Mouse (Mus musculus) neural tube, embryonic 14.5 days (tissue): ENCODE results near the gene Bcl10. TPM values are rescaled to one million over a fixed set of nuclear protein-coding genes. Genes with fewer than 3 reads are reported as not detected.
"Not testable (repeated sequence)": the region's sequence is repeated elsewhere in the genome, so short reads cannot be mapped to it uniquely, and the experiment has no call there.

Source experiments
- ATAC-seq: fragments of 200-750 bp; cut with Nextera tagmentation; 2 replicates; pipeline ENCODE4 v1.8.0; 2017; ENCODE audit warnings: low read depth, mild to moderate bottlenecking, moderate TSS enrichment, moderate library complexity
- H3K27ac ChIP-seq: fragments of 300-500 bp; sonication (generic); 2 replicates; pipeline ENCODE4 v1.5.1; 2014; ENCODE audit warnings: low read depth, mild to moderate bottlenecking, control low read depth, low read length, moderate library complexity, mixed read lengths
- H3K27me3 ChIP-seq: fragments of 300-500 bp; sonication (generic); 2 replicates; pipeline ENCODE4 v1.6.1; 2014; ENCODE audit warnings: low read length; ENCODE audit not compliant: control insufficient read depth, insufficient read depth
- H3K36me3 ChIP-seq: fragments of 300-500 bp; sonication (generic); 2 replicates; pipeline ENCODE4 v1.6.1; 2014; ENCODE audit warnings: low read length, mixed read lengths; ENCODE audit not compliant: control insufficient read depth, insufficient read depth
- H3K4me1 ChIP-seq: fragments of 300-500 bp; sonication (generic); 2 replicates; pipeline ENCODE4 v1.6.1; 2014; ENCODE audit warnings: low read length; ENCODE audit not compliant: control insufficient read depth, insufficient read depth
- H3K4me2 ChIP-seq: fragments of 300-500 bp; sonication (generic); 2 replicates; pipeline ENCODE4 v1.6.1; 2014; ENCODE audit warnings: mild to moderate bottlenecking, low read depth, low read length, control low read depth
- H3K4me3 ChIP-seq: fragments of 300-500 bp; sonication (generic); 2 replicates; pipeline ENCODE4 v1.5.1; 2014; ENCODE audit warnings: low read depth, low read length, control low read depth, mixed read lengths
- H3K9ac ChIP-seq: fragments of 300-500 bp; sonication (generic); replicated peaks from 2 replicates; pipeline ENCODE4 v1.6.1; 2014; ENCODE audit warnings: low read depth, mild to moderate bottlenecking, control low read depth, low read length, mixed read lengths
- H3K9me3 ChIP-seq: fragments of 300-500 bp; sonication (generic); 2 replicates; pipeline ENCODE4 v1.6.1; 2016; ENCODE audit warnings: low read length; ENCODE audit not compliant: control insufficient read depth
- WGBS: fragments of 180-500 bp; shearing (Covaris S2); extraction: QIAGEN DNeasy Blood & Tissue Kit; methylation state at CpG from one replicate; pipeline ENCODE4 v1.1.7; 2014; 5-methylcytosine and 5-hydroxymethylcytosine counted together
- polyA plus RNA-seq: library from polyadenylated mRNA; unstranded; fragments of >200 nt; fragmentation: Nextera tagmentation; extraction: Ambion mirVana; gene quantifications from 2 replicates; pipeline ENCODE4 v1.2.1, GENCODE M21; 2014

The Bcl10 gene
- polyA plus RNA-seq, 1 experiment from 2014 or later: 34.5 TPM

GRCm38 (mm10) chr3:145904850-145905776 lies 17.5 kb upstream of the Bcl10 start:
- Histone ChIP-seq H3K4me2 (peak overlapping the region; percentile 24; the same call in 1 of the 2 replicates), H3K9ac (no peak overlapping the region), H3K4me1 (no peaks in the 10 kb centered on the region), H3K4me3 (no peak overlapping the region), H3K27ac (no peak overlapping the region), H3K27me3 (no peaks in the 10 kb centered on the region), H3K9me3 (no peaks in the 10 kb centered on the region), H3K36me3 (no peaks in the 10 kb centered on the region)
- 50% methylated on average over 22 of the region's 22 CpGs for WGBS
- ATAC-seq: peak; percentile 65

GRCm38 (mm10) chr3:145906582-145906981 lies 16.0 kb upstream of the Bcl10 start:
- H3K27ac ChIP-seq: no peak overlapping the region
- H3K36me3 ChIP-seq: no peaks in the 10 kb centered on the region
- no peaks in the 10 kb centered on the region for H3K9me3 ChIP-seq
- no peak overlapping the region for H3K4me3 ChIP-seq
- H3K4me2 ChIP-seq: no peak overlapping the region
- H3K4me1 ChIP-seq: no peaks in the 10 kb centered on the region
- H3K27me3 ChIP-seq: no peaks in the 10 kb centered on the region
- no peak overlapping the region for H3K9ac ChIP-seq
- ATAC-seq: no peak
- WGBS: 92% methylated on average over 9 of the region's 9 CpGs

DNA sequence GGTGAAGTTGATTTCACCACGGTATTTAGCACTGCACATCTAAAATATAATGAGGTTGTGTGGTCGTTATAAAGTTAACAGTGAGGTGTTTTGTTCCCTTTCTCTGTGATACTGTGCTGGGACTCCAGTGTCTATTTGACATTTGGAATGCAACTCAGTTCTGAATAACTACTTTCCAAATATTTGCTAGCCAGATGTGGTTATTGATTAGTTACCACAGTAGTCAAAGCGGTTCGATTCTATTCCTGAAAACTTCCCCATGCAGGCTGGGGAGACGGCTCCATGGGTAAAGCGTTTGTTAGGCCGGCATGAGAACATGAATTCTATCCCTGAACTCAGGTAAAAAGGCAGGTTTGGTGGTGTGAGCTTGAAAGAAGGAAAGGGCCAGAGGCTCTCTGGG lies 10.1 kb upstream of the Bcl10 start:
- H3K9ac ChIP-seq: no peak overlapping the region
- H3K4me2 ChIP-seq: no peak overlapping the region
- no peak for ATAC-seq
- no peaks in the 10 kb centered on the region for H3K9me3 ChIP-seq
- 92% methylated on average over 7 of the region's 7 CpGs for WGBS
- no peaks in the 10 kb centered on the region for H3K4me1 ChIP-seq
- H3K27ac ChIP-seq: no peak overlapping the region
- H3K4me3 ChIP-seq: no peak overlapping the region
- no peaks in the 10 kb centered on the region for H3K36me3 ChIP-seq
- H3K27me3 ChIP-seq: no peaks in the 10 kb centered on the region

DNA sequence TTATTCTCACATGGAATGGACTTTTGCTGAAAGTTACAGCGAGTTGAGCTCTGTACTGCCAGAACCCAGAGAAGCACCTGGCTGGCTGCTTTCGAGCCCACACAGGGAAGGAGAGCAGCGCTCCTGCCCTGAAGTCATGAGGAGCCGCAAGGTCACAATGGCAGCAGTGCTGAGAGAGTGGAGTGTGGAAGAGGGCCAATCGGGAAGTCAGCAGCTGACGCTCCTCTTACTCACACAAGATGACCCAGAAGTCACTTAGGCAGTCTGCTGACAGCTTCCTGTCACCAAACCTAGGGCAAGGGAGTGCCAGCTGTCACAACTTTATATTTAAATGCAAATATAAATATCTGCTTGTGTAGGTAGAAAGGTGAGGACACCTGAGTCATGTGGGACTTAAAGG lies 9.3 kb upstream of the Bcl10 start:
- ATAC-seq: no peak
- 91% methylated on average over 6 of the region's 6 CpGs for WGBS
- no peak overlapping the region for H3K4me3 ChIP-seq

GRCm38 (mm10) chr3:145913942-145914341 lies 8.7 kb upstream of the Bcl10 start:
- H3K4me1 ChIP-seq, H3K36me3 ChIP-seq, H3K4me2 ChIP-seq, H3K27me3 ChIP-seq, H3K27ac ChIP-seq, H3K9ac ChIP-seq, H3K4me3 ChIP-seq, H3K9me3 ChIP-seq, ATAC-seq: not testable (repeated sequence)
- WGBS: 77% methylated on average over 7 of the region's 7 CpGs

More for the DNA sequence above, 9.3 kb upstream of the Bcl10 start:
- no peaks in the 10 kb centered on the region for H3K9me3 ChIP-seq
- no peaks in the 10 kb centered on the region for H3K36me3 ChIP-seq
- no peak overlapping the region for H3K4me2 ChIP-seq
- H3K27ac ChIP-seq: no peak overlapping the region
- no peaks in the 10 kb centered on the region for H3K27me3 ChIP-seq
- H3K9ac ChIP-seq: no peak overlapping the region
- no peaks in the 10 kb centered on the region for H3K4me1 ChIP-seq

DNA sequence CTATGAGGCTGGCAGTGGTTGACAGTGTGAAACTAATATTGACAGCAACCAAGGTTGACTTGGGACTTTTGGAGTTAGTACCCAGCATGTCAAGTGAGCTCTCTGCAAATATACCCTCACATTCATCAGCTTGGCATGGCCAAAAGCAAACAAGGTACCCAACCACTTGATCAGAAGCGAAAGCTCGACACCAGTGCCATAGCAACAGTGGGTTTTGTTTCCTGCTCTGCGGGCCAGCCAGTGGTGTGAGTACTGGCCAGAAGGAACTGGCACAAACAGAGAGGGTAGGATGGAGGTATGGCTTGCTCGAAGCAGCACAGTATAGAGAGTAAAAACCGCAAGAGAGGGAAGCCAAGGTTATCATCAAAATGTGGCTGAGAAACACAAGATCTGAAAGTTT lies 6.2 kb upstream of the Bcl10 start:
- WGBS: 90% methylated on average over 5 of the region's 5 CpGs
- Histone ChIP-seq H3K36me3 (no peaks in the 10 kb centered on the region), H3K9me3 (no peaks in the 10 kb centered on the region), H3K4me1 (no peaks in the 10 kb centered on the region), H3K9ac (no peak overlapping the region), H3K27ac (no peak overlapping the region), H3K4me3 (no peak overlapping the region), H3K4me2 (no peak overlapping the region), H3K27me3 (no peaks in the 10 kb centered on the region)
- ATAC-seq: no peak

- 91% methylated on average over 4 of the region's 4 CpGs for WGBS
- no peak overlapping the region for H3K27ac ChIP-seq
- H3K9me3 ChIP-seq: no peaks in the 10 kb centered on the region
- no peak for ATAC-seq
- no peaks in the 10 kb centered on the region for H3K27me3 ChIP-seq
- no peak overlapping the region for H3K4me3 ChIP-seq
- H3K4me1 ChIP-seq: no peaks in the 10 kb centered on the region
- no peaks in the 10 kb centered on the region for H3K36me3 ChIP-seq
- H3K9ac ChIP-seq: no peak overlapping the region
- no peak overlapping the region for H3K4me2 ChIP-seq
Measured at GRCm38 (mm10) chr3:145916826-145917225, 5.8 kb upstream of the Bcl10 start.

- no peak for ATAC-seq
- H3K4me1 ChIP-seq: peaks cover 11% of the 10 kb centered on the region; the same call in 1 of the 2 replicates
- no peak overlapping the region for H3K4me3 ChIP-seq
- H3K36me3 ChIP-seq: no peaks in the 10 kb centered on the region
- WGBS: 82% methylated on average over 3 of the region's 3 CpGs
- no peak overlapping the region for H3K27ac ChIP-seq
- H3K27me3 ChIP-seq: no peaks in the 10 kb centered on the region
- no peak overlapping the region for H3K4me2 ChIP-seq
- no peak overlapping the region for H3K9ac ChIP-seq
- H3K9me3 ChIP-seq: no peaks in the 10 kb centered on the region
Measured at GRCm38 (mm10) chr3:145922971-145923370, 367 bp downstream of the Bcl10 start.

DNA sequence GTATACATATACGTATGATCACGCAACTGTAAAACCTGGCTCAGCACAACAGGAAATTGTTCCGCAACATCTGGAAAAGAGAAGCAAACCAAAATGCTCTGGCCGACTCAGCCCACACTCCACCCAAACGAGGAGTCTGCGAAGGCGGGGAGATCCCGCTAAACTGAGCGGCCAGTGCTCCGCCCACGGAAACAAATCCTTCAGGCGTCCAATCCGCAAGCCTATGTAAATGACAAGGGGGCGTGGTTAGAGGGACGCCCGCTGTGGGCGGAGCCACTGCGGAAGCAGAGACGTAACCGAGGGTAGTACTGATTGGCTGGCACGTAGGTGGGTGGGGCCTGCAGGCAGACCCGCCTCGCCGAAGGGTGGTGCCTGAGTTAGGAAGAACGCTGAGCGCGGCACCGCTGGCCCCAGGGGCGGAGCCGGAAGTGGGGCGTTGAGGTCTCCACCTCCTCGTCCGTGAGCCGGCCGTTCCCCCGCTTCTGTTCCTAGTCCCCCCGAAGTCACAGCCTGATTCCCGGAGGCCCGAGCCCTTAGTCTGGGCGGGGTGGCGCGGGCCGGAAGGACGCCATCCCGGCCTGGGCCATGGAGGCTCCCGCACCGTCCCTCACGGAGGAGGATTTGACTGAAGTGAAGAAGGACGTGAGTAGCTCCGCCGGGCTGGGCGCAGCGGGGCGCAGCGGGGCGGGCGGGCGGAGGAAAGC lies 1.4 kb downstream of the Bcl10 start:
- H3K27ac ChIP-seq: peak overlapping the region; percentile 87
- H3K4me2 ChIP-seq: peak overlapping the region; percentile 73
- H3K36me3 ChIP-seq: no peaks in the 10 kb centered on the region
- no peaks in the 10 kb centered on the region for H3K9me3 ChIP-seq
- peak overlapping the region; percentile 75 for H3K9ac ChIP-seq
- peak; percentile 100 for ATAC-seq
- H3K4me1 ChIP-seq: peaks cover 11% of the 10 kb centered on the region; the same call in 1 of the 2 replicates
- under 1% methylated on average over 58 of the region's 58 CpGs for WGBS
- H3K27me3 ChIP-seq: no peaks in the 10 kb centered on the region
- H3K4me3 ChIP-seq: peak overlapping the region; percentile 67
